ENCODE assay signal across 15 mouse cellular contexts in genomic region chr3:136843811-136844491, GRCm38 (mm10).
DNase-seq lines count a peak whose midpoint lies in the region; ATAC-seq and TF ChIP-seq lines count a peak whose summit lies in the region.
"Had no signal": no experiment of that assay in that cellular context is flagged by ENCODE, and none has a peak within 500 bp of the region (broad histone marks: within the 10 kb centered on the region; RNA-seq: fewer than 3 reads in every experiment).

No protein-coding gene starts in this region.

- peak; percentile 47; the same call in 1 of the 2 replicates for ATAC-seq in forebrain, embryonic 15.5 days (replicated peaks)
- ATAC-seq: inflammation-experienced regulatory T-cells, adult 6 months had no signal

- H3K9ac ChIP-seq in heart, adult 2 months (ENCODE audit: low read depth, low read length): no peak overlapping the region
- no peak overlapping the region for H3K9ac ChIP-seq in forebrain, embryonic 15.5 days (replicated peaks)
- H3K9ac ChIP-seq: liver, embryonic 13.5 days had no signal

- H3K9me3 ChIP-seq in forebrain, embryonic 15.5 days: no peaks in the 10 kb centered on the region
- H3K9me3 ChIP-seq in midbrain, embryonic 10.5 days (replicated peaks): no peaks in the 10 kb centered on the region
- H3K9me3 ChIP-seq: liver, embryonic 13.5 days; megakaryocyte, embryonic 14.5 days had no signal

- intact Hi-C loops in heart, adult 2 months (cut with DNase I): no loop called here
- intact Hi-C loops in left cerebral cortex, postnatal 4 days (cut with DNase I): no loop called here

- H3K4me2 ChIP-seq in forebrain, embryonic 15.5 days (replicated peaks): no peak overlapping the region
- H3K4me2 ChIP-seq: liver, embryonic 13.5 days had no signal

- peaks cover 2% of the 10 kb centered on the region for H3K4me1 ChIP-seq in heart, adult 2 months (ENCODE audit: control insufficient read depth, insufficient read depth, low read length)
- H3K4me1 ChIP-seq in forebrain, embryonic 15.5 days: peaks cover 13% of the 10 kb centered on the region
- peaks cover 36% of the 10 kb centered on the region for H3K4me1 ChIP-seq in midbrain, embryonic 10.5 days
- H3K4me1 ChIP-seq in olfactory bulb, adult 2 months (ENCODE audit: control insufficient read depth, insufficient read depth, low read length): peaks cover 5% of the 10 kb centered on the region
- H3K4me1 ChIP-seq: liver, embryonic 13.5 days had no signal

- WGBS in heart, adult 2 months: 74% methylated on average over 7 of the region's 7 CpGs
- 44% methylated on average over 7 of the region's 7 CpGs for WGBS in forebrain, embryonic 15.5 days
- WGBS in midbrain, embryonic 10.5 days: 70% methylated on average over 7 of the region's 7 CpGs
- 46% methylated on average over 7 of the region's 7 CpGs for WGBS in olfactory bulb, adult 2 months

- H3K79me2 ChIP-seq in heart, adult 2 months (replicated peaks; ENCODE audit: control insufficient read depth, insufficient read depth, low read length): 0 out of 2 replicates have a peak, but pooled peaks cover 3% of the 10 kb centered on the region

- H3K4me3 ChIP-seq in heart, adult 2 months: no peak overlapping the region
- no peak overlapping the region for H3K4me3 ChIP-seq in forebrain, embryonic 15.5 days
- H3K4me3 ChIP-seq in midbrain, embryonic 10.5 days: no peak overlapping the region
- H3K4me3 ChIP-seq in olfactory bulb, adult 2 months (ENCODE audit: insufficient read depth, low read depth, low read length): no peak overlapping the region
- H3K4me3 ChIP-seq: erythroblast, embryonic 14.5 days; liver, embryonic 13.5 days; megakaryocyte, embryonic 14.5 days had no signal

- TF ChIP-seq POLR2A in heart, adult 2 months (IDR thresholded peaks at IDR 0.05; ENCODE audit: insufficient read depth, low read depth, low read length): no peak
- TF ChIP-seq POLR2A in olfactory bulb, adult 2 months (IDR thresholded peaks at IDR 0.05; ENCODE audit: insufficient read depth, low read depth, low read length): no peak

- no peak for TF ChIP-seq EP300 in heart, adult 2 months (IDR thresholded peaks at IDR 0.05; ENCODE audit: insufficient read depth, low read depth, low read length)

- H3K27ac ChIP-seq in heart, adult 2 months: no peak overlapping the region
- no peak overlapping the region for H3K27ac ChIP-seq in forebrain, embryonic 15.5 days (replicated peaks)
- peak overlapping the region; percentile 69 for H3K27ac ChIP-seq in midbrain, embryonic 10.5 days (replicated peaks)
- H3K27ac ChIP-seq in olfactory bulb, adult 2 months (ENCODE audit: insufficient read depth, low read depth, low read length): 0 out of 2 replicates have a peak overlapping the region, but pooled peaks have one; percentile 2
- H3K27ac ChIP-seq: liver, embryonic 13.5 days had no signal

- TF ChIP-seq CTCF in heart, adult 2 months (IDR thresholded peaks at IDR 0.05): no peak
- TF ChIP-seq CTCF in olfactory bulb, adult 2 months (IDR thresholded peaks at IDR 0.05; ENCODE audit: insufficient read depth, low read depth, low read length): no peak

- no peaks in the 10 kb centered on the region for H3K36me3 ChIP-seq in heart, adult 2 months (ENCODE audit: control insufficient read depth, insufficient read depth, low read length)
- H3K36me3 ChIP-seq in forebrain, embryonic 15.5 days: no peaks in the 10 kb centered on the region
- H3K36me3 ChIP-seq in midbrain, embryonic 10.5 days: no peaks in the 10 kb centered on the region
- H3K36me3 ChIP-seq: liver, embryonic 13.5 days had no signal

- no peaks in the 10 kb centered on the region for H3K27me3 ChIP-seq in heart, adult 2 months (ENCODE audit: control insufficient read depth, insufficient read depth, low read length)
- no peaks in the 10 kb centered on the region for H3K27me3 ChIP-seq in forebrain, embryonic 15.5 days
- no peaks in the 10 kb centered on the region for H3K27me3 ChIP-seq in midbrain, embryonic 10.5 days (ENCODE audit: low read depth, poor library complexity, severe bottlenecking)
- H3K27me3 ChIP-seq: liver, embryonic 13.5 days; megakaryocyte, embryonic 14.5 days had no signal

- DNase-seq in heart, adult 11 months: peak; percentile 41
- no peak for DNase-seq in heart, adult 2 months
- no peak for DNase-seq in midbrain, embryonic 10.5 days (ENCODE audit: low spot score)
- no peak for DNase-seq in thymus, postnatal 25 days
- DNase-seq in left cerebral cortex, postnatal 4 days: no peak
- DNase-seq in left cerebral cortex, adult 8-10 months (ENCODE audit: low spot score in 2 of 2): no peak
- DNase-seq: gastrocnemius, postnatal 14 days; kidney, postnatal 14 days; liver, embryonic 13.5 days; thymus, postnatal 14 days had no signal

Comparison
In these comparisons a context has a peak if more than half of its experiments do, and no peak if none do; other contexts are left out.
1. H3K27ac ChIP-seq: peak in midbrain, embryonic 10.5 days (single experiment) and olfactory bulb, adult 2 months (single experiment); none in heart, adult 2 months (single experiment) and forebrain, embryonic 15.5 days (single experiment).